In genomic region chr3:96557694-96558093, GRCm38 (mm10) we compare ENCODE assay signal across 1 mouse cellular context.
TF ChIP-seq lines count a peak whose summit lies in the region.

Txnip (plus strand) TSS chr3:96557957.

TF ChIP-seq in CH12.LX, 34 proteins besides CTCF, POLR2A, EP300 and RAD21 (continued from another document):
- peak; percentile 80; the same call in 1 of the 2 replicates for TF ChIP-seq IRF4 (IDR thresholded peaks at IDR 0.05; ENCODE audit: low read depth, low read length)
